Mouse (Mus musculus): ENCODE results near the gene Cic. TPM values are rescaled to one million over a fixed set of nuclear protein-coding genes. Genes with fewer than 3 reads are reported as not detected.

Gene Cic
- polyA plus RNA-seq, 1 experiment = 107 TPM

DNA sequence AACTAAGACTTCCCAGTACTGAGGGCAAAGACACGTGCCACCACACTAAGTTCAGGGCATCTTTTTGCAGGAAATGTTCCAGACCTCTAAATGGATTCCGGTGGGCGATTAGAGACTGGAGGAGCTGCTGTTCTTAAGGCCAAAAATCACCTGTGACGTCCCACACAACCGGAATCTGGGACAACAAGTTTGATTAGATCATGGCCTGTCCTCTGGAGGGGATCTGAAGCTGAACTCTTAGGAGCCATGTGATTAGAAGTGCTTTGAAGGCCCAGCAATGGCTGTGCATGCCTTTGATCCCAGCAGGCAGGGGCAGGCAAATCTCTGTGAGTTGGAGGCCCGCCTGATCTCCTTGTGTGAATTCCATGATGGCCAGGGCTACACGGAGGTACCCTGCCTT, 26.9 kb upstream of the Cic start:
- Histone ChIP-seq H3K4me1 (ENCODE audit: control insufficient read depth, insufficient read depth, low read length) (no peaks in the 10 kb centered on the region; the same call in 1 of the 2 replicates), H3K4me3 (replicated peaks; ENCODE audit: extremely low read depth, low read depth, low read length) (no peak overlapping the region)
- no peak for DNase-seq
- TF ChIP-seq CTCF (IDR thresholded peaks at IDR 0.05; ENCODE audit: insufficient read depth, low read length) (no peak), POLR2A (IDR thresholded peaks at IDR 0.05; ENCODE audit: borderline replicate concordance, extremely low read depth, low read depth, low read length) (no peak)
- WGBS = 68% methylated on average over 7 of the region's 7 CpGs

GRCm38 (mm10) chr7:25241062-25241461, 26.4 kb upstream of the Cic start:
- DNase-seq = no peak
- no peaks in the 10 kb centered on the region; the same call in 1 of the 2 replicates for H3K4me1 ChIP-seq (ENCODE audit: control insufficient read depth, insufficient read depth, low read length)
- no peak overlapping the region for H3K4me3 ChIP-seq (replicated peaks; ENCODE audit: extremely low read depth, low read depth, low read length)
- TF ChIP-seq POLR2A (IDR thresholded peaks at IDR 0.05; ENCODE audit: borderline replicate concordance, extremely low read depth, low read depth, low read length) = no peak
- TF ChIP-seq CTCF (IDR thresholded peaks at IDR 0.05; ENCODE audit: insufficient read depth, low read length) = peak; percentile 77
- WGBS = 23% methylated on average over 2 of the region's 2 CpGs

GRCm38 (mm10) chr7:25243361-25243760, 24.1 kb upstream of the Cic start:
- no peak for DNase-seq
- TF ChIP-seq POLR2A (IDR thresholded peaks at IDR 0.05; ENCODE audit: borderline replicate concordance, extremely low read depth, low read depth, low read length) = no peak
- WGBS = 96% methylated on average over 4 of the region's 4 CpGs
- Histone ChIP-seq H3K4me1 (ENCODE audit: control insufficient read depth, insufficient read depth, low read length) (peaks cover 10% of the 10 kb centered on the region), H3K4me3 (replicated peaks; ENCODE audit: extremely low read depth, low read depth, low read length) (no peak overlapping the region)

- TF ChIP-seq CTCF (IDR thresholded peaks at IDR 0.05; ENCODE audit: insufficient read depth, low read length) (no peak), POLR2A (IDR thresholded peaks at IDR 0.05; ENCODE audit: borderline replicate concordance, extremely low read depth, low read depth, low read length) (no peak)
- Histone ChIP-seq H3K4me3 (replicated peaks; ENCODE audit: extremely low read depth, low read depth, low read length) (no peak overlapping the region), H3K4me1 (ENCODE audit: control insufficient read depth, insufficient read depth, low read length) (peaks cover 15% of the 10 kb centered on the region)
- no peak for DNase-seq
- 86% methylated on average over 29 of the region's 30 CpGs for WGBS
Measured at GRCm38 (mm10) chr7:25244562-25245369, 22.7 kb upstream of the Cic start.

- Histone ChIP-seq H3K4me3 (replicated peaks; ENCODE audit: extremely low read depth, low read depth, low read length) (no peak overlapping the region), H3K4me1 (ENCODE audit: control insufficient read depth, insufficient read depth, low read length) (peaks cover 16% of the 10 kb centered on the region)
- TF ChIP-seq CTCF (IDR thresholded peaks at IDR 0.05; ENCODE audit: insufficient read depth, low read length) (no peak), POLR2A (IDR thresholded peaks at IDR 0.05; ENCODE audit: borderline replicate concordance, extremely low read depth, low read depth, low read length) (no peak)
- WGBS = 28% methylated on average over 20 of the region's 20 CpGs
- peak; percentile 63 for DNase-seq
Measured at GRCm38 (mm10) chr7:25246079-25246758, 21.3 kb upstream of the Cic start.

GRCm38 (mm10) chr7:25246759-25247137, 20.8 kb upstream of the Cic start:
- WGBS = 16% methylated on average over 4 of the region's 4 CpGs
- Histone ChIP-seq H3K4me3 (replicated peaks; ENCODE audit: extremely low read depth, low read depth, low read length) (peak overlapping the region; percentile 25), H3K4me1 (ENCODE audit: control insufficient read depth, insufficient read depth, low read length) (peaks cover 19% of the 10 kb centered on the region)
- no peak for TF ChIP-seq CTCF (IDR thresholded peaks at IDR 0.05; ENCODE audit: insufficient read depth, low read length)
- TF ChIP-seq POLR2A (IDR thresholded peaks at IDR 0.05; ENCODE audit: borderline replicate concordance, extremely low read depth, low read depth, low read length) = no peak
- DNase-seq = no peak

GRCm38 (mm10) chr7:25247498-25247897, 20.0 kb upstream of the Cic start:
- TF ChIP-seq CTCF (IDR thresholded peaks at IDR 0.05; ENCODE audit: insufficient read depth, low read length) = no peak
- 11% methylated on average over 3 of the region's 3 CpGs for WGBS
- DNase-seq = no peak
- no peak overlapping the region for H3K4me3 ChIP-seq (replicated peaks; ENCODE audit: extremely low read depth, low read depth, low read length)
- H3K4me1 ChIP-seq (ENCODE audit: control insufficient read depth, insufficient read depth, low read length) = peaks cover 19% of the 10 kb centered on the region

DNA sequence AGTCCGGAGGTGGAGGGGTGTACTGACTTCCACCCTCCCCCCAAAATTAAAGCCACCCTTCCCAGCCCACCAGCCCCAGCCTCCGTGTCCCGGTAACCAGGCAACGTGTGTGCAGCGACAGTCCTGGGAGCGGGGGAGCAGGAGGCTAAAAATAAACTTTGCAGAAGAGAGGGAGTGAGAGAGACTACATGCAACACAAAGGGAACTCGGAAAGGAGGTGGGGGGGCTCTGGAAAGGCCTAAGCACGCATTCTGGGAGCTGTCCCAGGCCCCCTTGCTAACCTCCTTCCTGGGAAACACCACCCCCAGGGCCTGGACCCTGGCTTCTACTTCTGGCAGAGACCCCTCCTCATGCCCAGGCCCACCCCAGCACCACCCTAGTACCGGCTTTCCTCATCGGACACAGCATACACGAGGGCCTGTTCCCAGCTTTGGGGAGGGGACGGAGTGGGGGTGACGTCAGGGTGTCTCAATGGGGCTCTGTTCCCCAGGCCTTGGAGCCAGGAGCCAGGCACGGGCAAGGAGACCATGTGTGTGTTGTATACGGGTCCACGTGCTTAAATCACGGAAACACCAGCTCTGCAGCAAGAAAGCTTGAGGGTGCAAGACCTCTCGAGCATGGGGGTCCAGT, 19.4 kb upstream of the Cic start:
- TF ChIP-seq CTCF (IDR thresholded peaks at IDR 0.05; ENCODE audit: insufficient read depth, low read length) = no peak
- TF ChIP-seq POLR2A (IDR thresholded peaks at IDR 0.05; ENCODE audit: borderline replicate concordance, extremely low read depth, low read depth, low read length) = no peak
- Histone ChIP-seq H3K4me1 (ENCODE audit: control insufficient read depth, insufficient read depth, low read length) (peaks cover 19% of the 10 kb centered on the region), H3K4me3 (replicated peaks; ENCODE audit: extremely low read depth, low read depth, low read length) (peak overlapping the region; percentile 74)
- 2% methylated on average over 18 of the region's 18 CpGs for WGBS
- DNase-seq = peak; percentile 43

- Histone ChIP-seq H3K4me1 (ENCODE audit: control insufficient read depth, insufficient read depth, low read length) (peaks cover 19% of the 10 kb centered on the region), H3K4me3 (replicated peaks; ENCODE audit: extremely low read depth, low read depth, low read length) (peak overlapping the region; percentile 74)
- TF ChIP-seq POLR2A (IDR thresholded peaks at IDR 0.05; ENCODE audit: borderline replicate concordance, extremely low read depth, low read depth, low read length) (peak; percentile 22; the same call in 1 of the 2 replicates), CTCF (IDR thresholded peaks at IDR 0.05; ENCODE audit: insufficient read depth, low read length) (no peak)
- DNase-seq = no peak
- under 1% methylated on average over 24 of the region's 25 CpGs for WGBS
Measured at GRCm38 (mm10) chr7:25248846-25249313, 18.6 kb upstream of the Cic start.

Measured in lung, adult 2 months (tissue).